Mouse (Mus musculus) lung, adult 2 months (tissue): ENCODE measurements at regions not wholly inside any gene's neighbourhood (a gene's known extent, or its start where the extent isn't known, plus 50 kb on each side); places are given as distances from the start of the nearest gene placed in this dataset.
A peak's percentile ranks its signal among the peaks of the same experiment; 100 is the strongest.

Source experiments
- DNase-seq: peaks from one replicate; pipeline ENCODE4 v3.0.0; 2022
- H3K4me1 ChIP-seq: fragments of 200-500 bp; 2 replicates; pipeline ENCODE4 v1.6.1; 2011; ENCODE audit warnings: low read length; ENCODE audit not compliant: control insufficient read depth, insufficient read depth
- H3K4me3 ChIP-seq: fragments of 200-500 bp; replicated peaks from 2 replicates; pipeline ENCODE3; 2011; ENCODE audit warnings: low read depth, mild to moderate bottlenecking, control low read depth, low read length; ENCODE audit errors: extremely low read depth
- CTCF ChIP-seq: fragments of 200-500 bp; IDR thresholded peaks from 2 replicates; pipeline ENCODE4 v1.5.1; 2011; ENCODE audit warnings: mild to moderate bottlenecking, low read length, control low read depth; ENCODE audit not compliant: insufficient read depth
- POLR2A ChIP-seq: fragments of 200-500 bp; IDR thresholded peaks from 2 replicates; pipeline ENCODE4 v1.6.1; 2011; ENCODE audit warnings: low read depth, mild to moderate bottlenecking, control low read depth, low read length, borderline replicate concordance; ENCODE audit errors: extremely low read depth
- WGBS: fragments of 180-500 bp; shearing (Covaris S2); methylation state at CpG from one replicate; pipeline ENCODE4 v1.1.7; 2018; 5-methylcytosine and 5-hydroxymethylcytosine counted together

GRCm38 (mm10) chr11:63211501-63211900, 82.7 kb downstream of the Pmp22 start:
- TF ChIP-seq POLR2A (no peak), CTCF (no peak)
- no peaks in the 10 kb centered on the region for H3K4me1 ChIP-seq
- WGBS, result 66% methylated on average over 4 of the region's 4 CpGs
- DNase-seq, result no peak
- no peak overlapping the region for H3K4me3 ChIP-seq

DNA sequence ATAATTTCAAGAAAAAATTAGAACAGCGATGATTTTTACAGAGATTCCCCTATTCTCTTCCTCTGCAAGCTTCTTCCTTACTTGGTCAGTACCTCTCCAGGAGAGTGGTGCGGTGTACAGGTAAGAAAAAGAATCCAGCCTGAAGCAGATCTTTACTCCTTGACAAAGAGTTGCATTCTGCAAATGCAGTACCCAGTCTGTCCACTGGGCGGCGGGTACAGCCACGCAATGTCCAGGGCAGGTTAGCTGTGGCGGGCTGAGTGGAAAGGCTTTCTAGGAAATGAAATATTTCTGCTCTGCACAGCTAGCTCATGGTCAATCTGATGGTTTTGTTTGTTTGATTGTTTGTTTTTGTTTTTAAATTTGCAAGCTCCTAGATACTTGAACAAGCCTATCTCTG, 84.3 kb downstream of the Pmp22 start:
- DNase-seq, result peak; percentile 81
- 15% methylated on average over 6 of the region's 6 CpGs for WGBS
- TF ChIP-seq CTCF, result peak; percentile 97
- no peak for TF ChIP-seq POLR2A
- Histone ChIP-seq H3K4me1 (no peaks in the 10 kb centered on the region), H3K4me3 (no peak overlapping the region)

DNA sequence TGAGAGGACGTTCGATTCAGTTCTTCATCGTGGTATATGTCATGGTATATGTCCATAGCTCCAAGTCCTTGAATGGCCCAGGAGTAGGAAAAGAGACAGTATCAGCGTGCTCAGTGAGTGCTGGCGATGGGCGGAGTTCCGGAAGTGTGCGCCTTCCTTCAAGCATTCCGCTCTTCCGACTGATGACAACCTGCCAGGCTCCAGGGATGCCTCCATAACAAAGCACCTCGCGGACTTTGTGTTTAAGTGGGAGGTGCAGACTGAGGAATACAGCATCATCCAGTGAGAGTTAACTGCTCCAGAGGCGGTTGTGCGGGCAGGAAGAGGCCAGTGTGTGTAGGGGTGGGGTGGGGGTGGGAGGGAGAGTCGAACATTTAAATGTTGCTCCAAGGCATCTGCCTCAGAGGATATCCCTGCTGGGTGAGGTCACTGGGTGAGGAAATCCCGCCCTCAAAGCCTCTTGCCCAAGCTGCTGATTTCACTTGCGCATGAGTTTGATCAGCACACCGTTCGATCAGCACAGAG, 85.2 kb downstream of the Pmp22 start:
- Histone ChIP-seq H3K4me3 (no peak overlapping the region), H3K4me1 (no peaks in the 10 kb centered on the region)
- 61% methylated on average over 19 of the region's 19 CpGs for WGBS
- DNase-seq, result no peak
- TF ChIP-seq CTCF (no peak), POLR2A (no peak)

DNA sequence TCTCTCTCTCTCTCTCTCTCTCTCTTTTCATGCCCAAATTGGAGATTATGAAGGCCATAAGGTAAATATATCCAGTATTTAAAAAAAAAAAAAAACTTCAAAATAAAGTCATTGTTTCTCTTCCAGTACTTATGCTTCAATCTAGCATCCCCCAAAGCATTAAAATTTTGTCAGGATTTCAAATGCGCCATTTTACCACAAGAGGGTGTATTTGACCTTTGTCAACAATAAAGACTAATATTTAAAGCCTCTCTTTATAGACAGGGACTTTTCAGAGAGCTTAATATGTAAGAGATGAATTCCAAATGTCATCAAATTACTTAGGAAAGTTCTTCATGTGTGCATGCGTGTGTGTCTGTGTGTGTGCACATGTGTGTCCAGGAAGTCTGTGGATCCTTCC, 87.2 kb downstream of the Pmp22 start:
- no peak for DNase-seq
- no peaks in the 10 kb centered on the region for H3K4me1 ChIP-seq
- 74% methylated on average over 2 of the region's 2 CpGs for WGBS
- TF ChIP-seq CTCF (no peak), POLR2A (no peak)
- no peak overlapping the region for H3K4me3 ChIP-seq

DNA sequence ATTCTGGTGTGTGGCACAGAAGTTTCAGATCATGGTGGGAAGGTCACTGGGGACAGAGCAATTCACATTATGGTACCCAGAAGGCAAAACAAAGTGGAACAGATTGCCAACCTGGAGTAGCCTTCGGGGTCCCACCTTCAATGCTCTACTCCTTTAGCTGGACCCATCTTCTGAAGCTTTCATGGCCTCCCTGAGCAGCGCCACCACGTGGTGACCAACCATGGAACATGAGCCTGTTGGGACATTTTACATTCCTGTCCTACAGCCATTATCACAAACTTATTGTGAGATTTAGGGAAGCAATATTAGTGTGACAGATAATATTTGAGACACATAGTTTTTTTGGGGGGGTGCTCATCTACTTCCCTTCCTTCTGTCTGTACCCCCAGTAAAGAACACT, 88.3 kb downstream of the Pmp22 start:
- TF ChIP-seq CTCF, result no peak
- TF ChIP-seq POLR2A, result no peak
- 70% methylated on average over 3 of the region's 3 CpGs for WGBS
- no peaks in the 10 kb centered on the region for H3K4me1 ChIP-seq
- DNase-seq, result no peak
- H3K4me3 ChIP-seq, result no peak overlapping the region

GRCm38 (mm10) chr11:63226471-63226870, 97.7 kb downstream of the Pmp22 start:
- WGBS, result 94% methylated on average over 3 of the region's 3 CpGs
- DNase-seq, result no peak
- H3K4me3 ChIP-seq, result no peak overlapping the region

DNA sequence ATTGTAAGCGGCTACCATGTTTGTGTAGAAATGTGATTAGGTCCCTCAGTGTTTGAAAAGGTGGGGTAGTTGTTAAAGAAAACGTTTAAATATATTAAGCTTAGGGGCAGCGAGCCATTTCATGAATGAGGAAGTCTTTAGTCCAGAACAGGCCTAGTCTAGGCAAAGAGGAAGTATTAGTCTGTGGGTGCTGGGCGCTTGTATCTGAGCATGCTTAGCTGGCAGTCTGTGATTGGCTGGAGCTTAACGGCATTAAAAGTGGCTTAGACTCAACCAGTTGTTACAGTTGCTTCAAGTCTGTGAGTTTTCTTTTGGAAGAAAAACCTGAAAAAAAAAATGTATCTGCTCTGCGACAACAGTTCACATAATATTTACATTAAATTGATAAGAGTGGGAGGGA, 102.0 kb downstream of the Pmp22 start:
- H3K4me1 ChIP-seq, result no peaks in the 10 kb centered on the region
- no peak for DNase-seq
- no peak overlapping the region for H3K4me3 ChIP-seq
- 64% methylated on average over 6 of the region's 6 CpGs for WGBS
- TF ChIP-seq CTCF (no peak), POLR2A (no peak)

More at GRCm38 (mm10) chr11:63226471-63226870, 97.7 kb downstream of the Pmp22 start:
- no peak for TF ChIP-seq CTCF
- no peak for TF ChIP-seq POLR2A
- H3K4me1 ChIP-seq, result no peaks in the 10 kb centered on the region

- Histone ChIP-seq H3K4me1 (no peaks in the 10 kb centered on the region), H3K4me3 (no peak overlapping the region)
- 82% methylated on average over 13 of the region's 13 CpGs for WGBS
- TF ChIP-seq POLR2A, result no peak
- TF ChIP-seq CTCF, result peak; percentile 38; the same call in 1 of the 2 replicates
- DNase-seq, result no peak
These were observed 104.6 kb downstream of the Pmp22 start for GRCm38 (mm10) chr11:63233172-63233966.

- Histone ChIP-seq H3K4me1 (no peaks in the 10 kb centered on the region), H3K4me3 (no peak overlapping the region)
- 76% methylated on average over 6 of the region's 6 CpGs for WGBS
- no peak for DNase-seq
- TF ChIP-seq CTCF, result no peak
- no peak for TF ChIP-seq POLR2A
These were observed 105.7 kb downstream of the Pmp22 start for GRCm38 (mm10) chr11:63234481-63234880.

GRCm38 (mm10) chr11:63238655-63239054, 109.9 kb downstream of the Pmp22 start:
- no peak for DNase-seq
- TF ChIP-seq POLR2A (no peak), CTCF (no peak)
- 66% methylated on average over 4 of the region's 4 CpGs for WGBS
- H3K4me1 ChIP-seq, result no peaks in the 10 kb centered on the region
- no peak overlapping the region for H3K4me3 ChIP-seq
